ENCODE assay signal across 11 mouse cellular contexts in the genomic region with DNA sequence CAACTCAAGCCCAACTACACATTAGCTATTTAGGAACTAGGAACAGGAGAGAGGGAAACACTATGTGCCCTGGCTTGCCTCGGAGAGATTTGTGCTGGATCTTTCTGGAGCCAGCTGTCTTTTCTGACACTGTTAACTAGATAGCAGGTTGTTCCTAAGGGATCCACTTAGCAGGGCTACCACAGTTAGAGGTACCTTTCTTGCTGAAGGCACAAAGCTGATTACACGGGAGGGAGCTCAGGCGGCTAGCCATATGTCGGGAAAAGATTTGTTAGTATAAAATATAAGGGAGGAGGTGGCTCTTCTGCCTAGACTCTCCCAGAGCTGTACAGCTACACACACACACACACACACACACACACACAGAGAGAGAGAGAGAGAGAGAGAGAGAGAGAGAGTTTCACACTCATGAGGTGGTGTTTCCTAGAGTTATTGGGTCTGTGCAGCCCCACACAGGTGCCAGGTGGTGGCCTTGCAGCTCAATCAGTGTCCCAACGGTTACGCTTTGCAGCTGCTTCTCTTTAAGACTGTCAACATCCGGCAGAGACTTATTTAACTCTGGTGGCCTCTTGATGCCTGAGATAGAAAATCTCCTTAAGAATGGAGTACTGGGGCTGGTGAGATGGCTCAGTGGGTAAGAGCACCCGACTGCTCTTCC. TPM values are rescaled to one million over a fixed set of nuclear protein-coding genes. Genes with fewer than 3 reads are reported as not detected.
DNase-seq lines count a peak whose midpoint lies in the region; ATAC-seq lines count a peak whose summit lies in the region.
"Had no signal": no experiment of that assay in that cellular context is flagged by ENCODE, and none has a peak within 500 bp of the region (broad histone marks: within the 10 kb centered on the region; RNA-seq: fewer than 3 reads in every experiment).

No protein-coding gene starts in this region.

- DNase-seq in left cerebral cortex, postnatal 25 days (ENCODE audit: low spot score in 2 of 2) = peak; percentile 5 to 33
- DNase-seq in left cerebral cortex, postnatal 10 days (ENCODE audit: extremely low spot score in 1 of 2, low spot score in 2 of 2) = no peak
- DNase-seq in ES-CJ7 (ENCODE audit: low read depth, low spot score) = peak; percentile 69
- DNase-seq in limb, embryonic 10.5 days (ENCODE audit: low spot score) = peak; percentile 48
- peak; percentile 76 to 89 for DNase-seq in thymus, adult 18-20 months
- no peak for DNase-seq in yolk sac, embryonic 10.5 days (ENCODE audit: low spot score)
- no peak for DNase-seq in left cerebral cortex, adult 9 months (ENCODE audit: low spot score in 2 of 2)
- DNase-seq: cerebellum, adult 11-12 months; kidney, adult 8-10 months had no signal

- no peak overlapping the region for H3K27ac ChIP-seq in limb, embryonic 10.5 days
- no peak overlapping the region for H3K27ac ChIP-seq in forebrain, embryonic 12.5 days
- H3K27ac ChIP-seq: heart, adult 2 months had no signal

- H3K9ac ChIP-seq in forebrain, embryonic 12.5 days = no peak overlapping the region

- no peak overlapping the region for H3K4me2 ChIP-seq in forebrain, embryonic 12.5 days

- no peaks in the 10 kb centered on the region for H3K9me3 ChIP-seq in limb, embryonic 10.5 days (replicated peaks)
- H3K9me3 ChIP-seq in forebrain, embryonic 12.5 days = no peaks in the 10 kb centered on the region

- no peak for ATAC-seq in forebrain, embryonic 12.5 days (ENCODE audit: low FRiP score)

- peaks cover 67% of the 10 kb centered on the region for H3K4me1 ChIP-seq in limb, embryonic 10.5 days
- peaks cover 19% of the 10 kb centered on the region for H3K4me1 ChIP-seq in forebrain, embryonic 12.5 days

- WGBS in limb, embryonic 10.5 days = 48% methylated on average over 8 of the region's 8 CpGs
- WGBS in forebrain, embryonic 12.5 days = 64% methylated on average over 8 of the region's 8 CpGs

- H3K36me3 ChIP-seq in limb, embryonic 10.5 days = no peaks in the 10 kb centered on the region
- H3K36me3 ChIP-seq in forebrain, embryonic 12.5 days (replicated peaks) = no peaks in the 10 kb centered on the region

- no peak overlapping the region for H3K4me3 ChIP-seq in limb, embryonic 10.5 days
- no peak overlapping the region for H3K4me3 ChIP-seq in forebrain, embryonic 12.5 days (replicated peaks)
- H3K4me3 ChIP-seq: heart, adult 2 months had no signal

- 0 out of 2 replicates have a peak, but pooled peaks cover 3% of the 10 kb centered on the region for H3K27me3 ChIP-seq in limb, embryonic 10.5 days (ENCODE audit: low read depth, poor library complexity, severe bottlenecking)
- no peaks in the 10 kb centered on the region for H3K27me3 ChIP-seq in forebrain, embryonic 12.5 days

- intact Hi-C loops in left cerebral cortex, postnatal 25 days (cut with DNase I) = no loop called here
- intact Hi-C loops in left cerebral cortex, postnatal 10 days (cut with DNase I) = no loop called here

RNA-seq across cellular contexts. Expression of gene Aff1, which starts 34.2 kb away (rescaled TPM):
- total RNA-seq in left cerebral cortex, postnatal 25 days (2021) = 10 to 100 TPM in 1 of 2 experiments, 1 to 10 TPM in 1; 9.5 to 11.1 TPM
- 1 to 10 TPM; 5.2 to 8.9 TPM for total RNA-seq in left cerebral cortex, postnatal 10 days (2021)
- 4.0 and 4.6 TPM in 2 replicates for polyA plus RNA-seq in limb, embryonic 10.5 days (2016; fragmentation: Nextera tagmentation; extraction: Ambion mirVana)
- polyA plus RNA-seq in forebrain, embryonic 12.5 days (2016; fragmentation: Nextera tagmentation; extraction: Ambion mirVana) = 3.7 and 4.3 TPM in 2 replicates

Comparison
In these comparisons a context has a peak if more than half of its experiments do, and no peak if none do; other contexts are left out.
1. DNase-seq: peak in left cerebral cortex, postnatal 25 days (2 of 2), ES-CJ7 (single experiment), limb, embryonic 10.5 days (single experiment) and thymus, adult 18-20 months (2 of 2); none in left cerebral cortex, postnatal 10 days (0 of 2), yolk sac, embryonic 10.5 days (single experiment) and left cerebral cortex, adult 9 months (0 of 2).